Mouse (Mus musculus) bone marrow, adult 2 months (tissue): ENCODE measurements around the gene Dynlt1f.
"Not testable (repeated sequence)": the region's sequence is repeated elsewhere in the genome, so short reads cannot be mapped to it uniquely, and the experiment has no call there.

Experiments used
- CTCF ChIP-seq: fragments of 200-500 bp; IDR thresholded peaks from 2 replicates; pipeline ENCODE4 v1.5.1; 2011; ENCODE audit warnings: low read length, control low read depth; ENCODE audit not compliant: control insufficient read depth, insufficient read depth
- POLR2A ChIP-seq: fragments of 200-500 bp; IDR thresholded peaks from 2 replicates; pipeline ENCODE4 v1.6.1; 2011; ENCODE audit warnings: low read depth, mild to moderate bottlenecking, control low read depth, low read length, borderline replicate concordance; ENCODE audit not compliant: control insufficient read depth

GRCm38 (mm10) chr17:6691596-6691995 is 35.9 kb upstream of the Dynlt1f start:
- TF ChIP-seq CTCF, result peak; percentile 22; the same call in 1 of the 2 replicates
- TF ChIP-seq POLR2A, result not testable (repeated sequence)
